Mouse (Mus musculus): ENCODE measurements at regions not wholly inside any gene's neighbourhood (a gene's known extent, or its start where the extent isn't known, plus 50 kb on each side); places are given as distances from the start of the nearest gene placed in this dataset.

GRCm38 (mm10) chr16:95203026-95203425 is 54.3 kb upstream of the Kcnj15 start:
- Histone ChIP-seq H3K4me1 (ENCODE audit: control insufficient read depth, insufficient read depth, low read length) (no peaks in the 10 kb centered on the region), H3K27me3 (ENCODE audit: control insufficient read depth, insufficient read depth, low read length) (no peaks in the 10 kb centered on the region), H3K36me3 (ENCODE audit: control insufficient read depth, insufficient read depth) (no peaks in the 10 kb centered on the region), H3K27ac (ENCODE audit: low read length) (no peak overlapping the region), H3K9ac (ENCODE audit: low read length) (no peak overlapping the region), H3K9me3 (replicated peaks; ENCODE audit: control insufficient read depth, low read length) (peaks cover 2% of the 10 kb centered on the region; the same call in 1 of the 2 replicates), H3K4me3 (ENCODE audit: low read length) (no peak overlapping the region), H3K4me2 (ENCODE audit: low read depth, low read length) (no peak overlapping the region)
- WGBS: 77% methylated on average over 3 of the region's 3 CpGs
- ATAC-seq (replicated peaks; ENCODE audit: extremely low read depth, insufficient read depth, low FRiP score): no peak

- Histone ChIP-seq H3K9me3 (replicated peaks; ENCODE audit: control insufficient read depth, low read length) (peaks cover 2% of the 10 kb centered on the region; the same call in 1 of the 2 replicates), H3K4me3 (ENCODE audit: low read length) (no peak overlapping the region), H3K9ac (ENCODE audit: low read length) (no peak overlapping the region), H3K36me3 (ENCODE audit: control insufficient read depth, insufficient read depth) (no peaks in the 10 kb centered on the region), H3K27me3 (ENCODE audit: control insufficient read depth, insufficient read depth, low read length) (no peaks in the 10 kb centered on the region), H3K4me2 (ENCODE audit: low read depth, low read length) (no peak overlapping the region), H3K4me1 (ENCODE audit: control insufficient read depth, insufficient read depth, low read length) (no peaks in the 10 kb centered on the region), H3K27ac (ENCODE audit: low read length) (no peak overlapping the region)
- no peak for ATAC-seq (replicated peaks; ENCODE audit: extremely low read depth, insufficient read depth, low FRiP score)
- WGBS: 85% methylated on average over 3 of the region's 3 CpGs
Measured at GRCm38 (mm10) chr16:95203790-95204189, 53.6 kb upstream of the Kcnj15 start.

GRCm38 (mm10) chr16:95204507-95204906 is 52.9 kb upstream of the Kcnj15 start:
- no peaks in the 10 kb centered on the region for H3K36me3 ChIP-seq (ENCODE audit: control insufficient read depth, insufficient read depth)
- 88% methylated on average over 6 of the region's 6 CpGs for WGBS
- no peak for ATAC-seq (replicated peaks; ENCODE audit: extremely low read depth, insufficient read depth, low FRiP score)

GRCm38 (mm10) chr16:95206445-95206844 is 50.9 kb upstream of the Kcnj15 start:
- no peak overlapping the region for H3K27ac ChIP-seq (ENCODE audit: low read length)
- peaks cover 2% of the 10 kb centered on the region; the same call in 1 of the 2 replicates for H3K9me3 ChIP-seq (replicated peaks; ENCODE audit: control insufficient read depth, low read length)
- H3K4me3 ChIP-seq (ENCODE audit: low read length): no peak overlapping the region
- WGBS: 85% methylated on average over 5 of the region's 5 CpGs
- no peaks in the 10 kb centered on the region for H3K27me3 ChIP-seq (ENCODE audit: control insufficient read depth, insufficient read depth, low read length)
- H3K9ac ChIP-seq (ENCODE audit: low read length): no peak overlapping the region
- H3K36me3 ChIP-seq (ENCODE audit: control insufficient read depth, insufficient read depth): no peaks in the 10 kb centered on the region
- no peak for ATAC-seq (replicated peaks; ENCODE audit: extremely low read depth, insufficient read depth, low FRiP score)
- no peak overlapping the region for H3K4me2 ChIP-seq (ENCODE audit: low read depth, low read length)
- no peaks in the 10 kb centered on the region for H3K4me1 ChIP-seq (ENCODE audit: control insufficient read depth, insufficient read depth, low read length)

More at GRCm38 (mm10) chr16:95204507-95204906, 52.9 kb upstream of the Kcnj15 start:
- H3K27me3 ChIP-seq (ENCODE audit: control insufficient read depth, insufficient read depth, low read length): no peaks in the 10 kb centered on the region
- no peak overlapping the region for H3K27ac ChIP-seq (ENCODE audit: low read length)
- no peak overlapping the region for H3K9ac ChIP-seq (ENCODE audit: low read length)
- no peak overlapping the region for H3K4me3 ChIP-seq (ENCODE audit: low read length)
- H3K4me1 ChIP-seq (ENCODE audit: control insufficient read depth, insufficient read depth, low read length): no peaks in the 10 kb centered on the region
- peaks cover 2% of the 10 kb centered on the region; the same call in 1 of the 2 replicates for H3K9me3 ChIP-seq (replicated peaks; ENCODE audit: control insufficient read depth, low read length)
- H3K4me2 ChIP-seq (ENCODE audit: low read depth, low read length): no peak overlapping the region

- no peak overlapping the region for H3K4me2 ChIP-seq (ENCODE audit: low read depth, low read length)
- no peak overlapping the region for H3K9ac ChIP-seq (ENCODE audit: low read length)
- H3K4me1 ChIP-seq (ENCODE audit: control insufficient read depth, insufficient read depth, low read length): no peaks in the 10 kb centered on the region
- no peaks in the 10 kb centered on the region for H3K36me3 ChIP-seq (ENCODE audit: control insufficient read depth, insufficient read depth)
- H3K27me3 ChIP-seq (ENCODE audit: control insufficient read depth, insufficient read depth, low read length): no peaks in the 10 kb centered on the region
- 66% methylated on average over 6 of the region's 6 CpGs for WGBS
- no peaks in the 10 kb centered on the region for H3K9me3 ChIP-seq (replicated peaks; ENCODE audit: control insufficient read depth, low read length)
- no peak for ATAC-seq (replicated peaks; ENCODE audit: extremely low read depth, insufficient read depth, low FRiP score)
- no peak overlapping the region for H3K27ac ChIP-seq (ENCODE audit: low read length)
- H3K4me3 ChIP-seq (ENCODE audit: low read length): no peak overlapping the region
Measured at GRCm38 (mm10) chr16:95207547-95207946, 49.8 kb upstream of the Kcnj15 start.
